In genomic region chr9:48465671-48466070, GRCm38 (mm10) we compare ENCODE assay signal across 9 mouse cellular contexts. TPM values are rescaled to one million over a fixed set of nuclear protein-coding genes. Genes with fewer than 3 reads are reported as not detected.
DNase-seq lines count a peak whose midpoint lies in the region; TF ChIP-seq lines count a peak whose summit lies in the region.
"Had no signal": no experiment of that assay in that cellular context is flagged by ENCODE, and none has a peak within 500 bp of the region (broad histone marks: within the 10 kb centered on the region; RNA-seq: fewer than 3 reads in every experiment).

No protein-coding gene starts in this region.

- no peak overlapping the region for H3K27ac ChIP-seq in small intestine, adult 2 months (ENCODE audit: insufficient read depth, low read depth, low read length)

- no peak for TF ChIP-seq POLR2A in small intestine, adult 2 months (IDR thresholded peaks at IDR 0.05; ENCODE audit: low read depth, low read length)

- peak; percentile 65 for DNase-seq in heart, adult 11 months
- DNase-seq in heart, adult 9 months (ENCODE audit: low spot score in 2 of 2) = no peak
- DNase-seq in retina, postnatal 1 day = peak; percentile 11
- no peak for DNase-seq in retina, embryonic 14.5 days (ENCODE audit: low spot score)
- DNase-seq in ZHBTc4 (ENCODE audit: low read depth, low spot score) = peak; percentile 75
- no peak for DNase-seq in spleen, postnatal 14 days (ENCODE audit: low spot score in 2 of 2)
- DNase-seq in left cerebral cortex, postnatal 25 days (ENCODE audit: low spot score in 2 of 2) = no peak
- DNase-seq: heart, postnatal 14 days had no signal

- peak; percentile 52; the same call in 1 of the 2 replicates for TF ChIP-seq CTCF in small intestine, adult 2 months (IDR thresholded peaks at IDR 0.05; ENCODE audit: extremely low read depth, insufficient read length, insufficient replicate concordance, low read depth, low read length)

- H3K36me3 ChIP-seq in small intestine, adult 2 months (ENCODE audit: control insufficient read depth, insufficient read depth, low read length) = peaks cover 9% of the 10 kb centered on the region; the same call in 1 of the 2 replicates

- H3K4me3 ChIP-seq in small intestine, adult 2 months (ENCODE audit: low read depth, low read length) = no peak overlapping the region

- WGBS in small intestine, adult 2 months = 93% methylated on average over 3 of the region's 3 CpGs

- H3K27me3 ChIP-seq in small intestine, adult 2 months (ENCODE audit: control insufficient read depth, insufficient read depth, low read length) = no peaks in the 10 kb centered on the region

- H3K4me1 ChIP-seq in small intestine, adult 2 months (ENCODE audit: control insufficient read depth, insufficient read depth, insufficient read length, low read length) = no peaks in the 10 kb centered on the region

- intact Hi-C loops in left cerebral cortex, postnatal 25 days (cut with DNase I) = loop anchor here (2.0 kb wide), 1 partner anchor 93 kb away; no protein-coding TSS in a partner anchor

RNA-seq across cellular contexts. Expression of gene Rexo2, which starts 14.8 kb away (rescaled TPM):
- polyA plus RNA-seq in small intestine, adult 2 months (2012; rRNA removed) = 18.0 and 26.4 TPM in 2 replicates
- 100 to 1,000 TPM; 105 TPM for total RNA-seq in left cerebral cortex, postnatal 25 days (2021)

RNA-seq across cellular contexts. Expression of gene Rbm7, which starts 29.4 kb away (rescaled TPM):
- 10.0 and 10.4 TPM in 2 replicates for polyA plus RNA-seq in small intestine, adult 2 months (2012; rRNA removed)
- 10 to 100 TPM; 34.3 to 35.5 TPM for total RNA-seq in left cerebral cortex, postnatal 25 days (2021)

RNA-seq across cellular contexts. Expression of gene Gm5617, which starts 29.6 kb away (rescaled TPM):
- polyA plus RNA-seq in small intestine, adult 2 months (2012; rRNA removed) = 38.3 and 68.0 TPM in 2 replicates
- 10 to 100 TPM; 11.2 to 12.0 TPM for total RNA-seq in left cerebral cortex, postnatal 25 days (2021)

Comparison
In these comparisons a context has a peak if more than half of its experiments do, and no peak if none do; other contexts are left out.
1. DNase-seq: peak in heart, adult 11 months (single experiment), retina, postnatal 1 day (single experiment) and ZHBTc4 (single experiment); none in heart, adult 9 months (0 of 2), retina, embryonic 14.5 days (single experiment), spleen, postnatal 14 days (0 of 2) and left cerebral cortex, postnatal 25 days (0 of 2).